Mouse (Mus musculus): ENCODE data around the gene Kctd8. TPM values are rescaled to one million over a fixed set of nuclear protein-coding genes. Genes with fewer than 3 reads are reported as not detected.

Kctd8 gene
- 1.4 and 1.8 TPM in 2 replicates for polyA plus RNA-seq (2012; rRNA removed)

GRCm38 (mm10) chr5:69340919-69341801 lies at the start of gene Kctd8:
TSS of gene Kctd8 (minus strand) at chr5:69341679.

Other genes starting within 250 kb of the Kctd8 start
- 0.04 and 0.14 TPM in 2 replicates for gene Yipf7, start 201.0 kb upstream of the Kctd8 start, polyA plus RNA-seq (2012; rRNA removed)
- 42.5 and 62.3 TPM in 2 replicates for gene Guf1, start 215.2 kb upstream of the Kctd8 start, polyA plus RNA-seq (2012; rRNA removed)

All from central nervous system, embryonic 11.5 days (tissue).